Mouse (Mus musculus) yolk sac, embryonic 10.5 days (tissue): Measurements from ENCODE around the gene Akap5.

ENCODE experiments used
- DNase-seq: peaks from one replicate; pipeline ENCODE4 v3.0.0-alpha.2; 2017; ENCODE audit warnings: low spot score

The Akap5 gene

DNA sequence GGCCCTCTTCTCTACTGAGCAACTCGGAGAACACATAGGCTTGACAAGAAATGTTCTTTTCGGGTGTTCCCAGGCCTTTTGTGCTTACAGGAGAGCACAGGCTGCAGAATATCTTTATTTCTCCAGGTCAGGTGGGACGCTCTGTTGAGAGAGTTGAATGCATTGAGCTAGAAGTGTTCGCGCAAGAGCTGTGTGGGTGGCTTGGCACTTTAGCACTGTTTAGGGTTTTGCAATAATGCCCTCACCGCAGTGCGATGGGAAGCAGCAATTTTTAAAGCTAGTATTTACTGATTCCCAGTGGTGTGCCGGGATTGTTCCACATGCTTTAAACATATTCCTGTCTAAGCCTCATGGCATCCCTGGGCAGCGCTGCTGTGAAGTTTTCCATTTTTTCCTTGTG lies 13.5 kb upstream of the Akap5 start:
- DNase-seq = no peak

- DNase-seq = no peak
Observed at GRCm38 (mm10) chr12:76311951-76312350, 12.7 kb upstream of the Akap5 start.

- DNase-seq = peak; percentile 73
Observed at GRCm38 (mm10) chr12:76318282-76319212, 6.1 kb upstream of the Akap5 start.

DNA sequence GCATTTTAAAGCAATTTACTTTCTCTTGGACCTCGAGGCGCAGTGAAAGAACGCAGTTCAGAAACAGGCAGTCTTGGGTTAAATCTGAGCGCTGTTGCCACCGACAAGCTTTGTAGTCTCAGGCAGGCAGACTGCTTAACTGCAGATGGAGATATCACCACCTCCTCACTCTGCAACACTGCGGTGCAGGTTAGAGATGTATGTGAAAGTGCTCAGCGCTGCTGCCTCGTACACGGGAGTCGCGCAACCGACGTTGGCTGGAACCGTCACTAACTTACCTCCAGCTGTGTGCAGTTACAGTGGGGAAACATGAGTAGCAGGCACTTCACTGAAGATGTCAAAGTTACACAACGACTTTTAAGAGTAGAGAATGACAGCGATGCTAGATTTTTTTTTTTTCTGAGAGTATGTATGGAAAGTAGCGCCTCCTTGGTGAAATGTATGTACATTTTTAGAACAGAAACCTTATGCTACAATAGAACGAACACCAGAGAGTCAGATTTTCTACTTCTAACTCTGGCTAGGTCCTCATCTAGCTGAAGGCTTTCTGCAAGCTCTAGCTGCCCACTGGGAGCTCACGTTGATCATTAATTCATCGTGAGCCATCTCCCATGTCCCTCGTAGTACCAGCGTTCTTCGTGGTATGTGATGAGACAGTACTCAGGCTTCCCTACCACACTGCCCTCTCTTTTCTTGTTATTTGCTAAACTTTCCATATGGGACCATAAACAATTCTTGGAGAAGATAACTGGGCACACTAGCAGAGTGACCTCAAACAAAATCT lies 1.9 kb downstream of the Akap5 start:
- no peak for DNase-seq

DNA sequence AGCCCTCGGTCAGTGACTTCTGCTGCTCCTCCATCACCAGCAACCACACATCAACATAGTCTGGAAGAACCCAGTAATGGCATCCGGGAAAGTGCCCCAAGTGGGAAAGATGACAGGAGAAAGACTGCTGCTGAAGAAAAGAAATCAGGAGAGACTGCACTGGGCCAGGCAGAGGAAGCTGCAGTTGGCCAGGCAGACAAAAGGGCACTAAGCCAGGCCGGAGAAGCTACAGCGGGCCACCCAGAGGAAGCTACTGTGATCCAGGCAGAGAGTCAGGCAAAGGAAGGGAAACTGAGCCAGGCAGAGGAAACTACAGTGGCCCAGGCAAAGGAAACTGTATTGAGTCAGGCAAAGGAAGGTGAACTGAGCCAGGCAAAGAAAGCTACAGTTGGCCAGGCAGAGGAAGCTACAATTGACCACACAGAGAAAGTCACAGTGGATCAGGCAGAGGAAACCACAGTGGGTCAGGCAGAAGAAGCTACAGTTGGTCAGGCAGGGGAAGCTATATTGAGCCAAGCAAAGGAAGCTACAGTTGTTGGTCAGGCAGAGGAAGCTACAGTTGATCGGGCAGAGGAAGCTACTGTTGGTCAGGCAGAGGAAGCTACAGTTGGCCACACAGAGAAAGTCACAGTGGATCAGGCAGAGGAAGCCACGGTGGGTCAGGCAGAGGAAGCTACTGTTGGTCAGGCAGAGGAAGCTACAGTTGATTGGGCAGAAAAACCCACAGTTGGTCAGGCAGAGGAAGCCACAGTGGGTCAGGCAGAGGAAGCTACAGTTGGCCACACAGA lies 4.1 kb downstream of the Akap5 start:
- no peak for DNase-seq

DNA sequence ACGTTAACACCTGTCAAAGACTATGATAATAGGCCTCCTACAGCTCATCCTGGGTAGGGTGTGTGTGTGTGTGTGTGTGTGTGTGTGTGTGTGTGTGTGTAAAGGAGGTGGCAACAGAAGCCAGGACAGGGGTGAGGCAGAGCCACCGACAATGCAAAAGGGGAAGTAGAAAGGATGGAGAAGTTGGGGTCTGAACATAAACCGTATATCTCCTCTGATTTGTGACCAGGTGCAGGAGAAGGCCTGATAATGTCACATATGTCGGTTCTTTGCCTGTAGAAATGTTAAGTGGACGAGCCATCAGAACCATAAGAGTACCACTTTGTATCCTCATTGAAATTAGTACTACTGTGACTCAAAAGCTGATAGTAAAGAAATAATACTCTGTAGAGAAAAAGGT lies 9.0 kb downstream of the Akap5 start:
- no peak for DNase-seq

GRCm38 (mm10) chr12:76335641-76336040 lies 10.9 kb downstream of the Akap5 start:
- no peak for DNase-seq

- no peak for DNase-seq
Observed at GRCm38 (mm10) chr12:76336111-76336965, 11.6 kb downstream of the Akap5 start.

DNA sequence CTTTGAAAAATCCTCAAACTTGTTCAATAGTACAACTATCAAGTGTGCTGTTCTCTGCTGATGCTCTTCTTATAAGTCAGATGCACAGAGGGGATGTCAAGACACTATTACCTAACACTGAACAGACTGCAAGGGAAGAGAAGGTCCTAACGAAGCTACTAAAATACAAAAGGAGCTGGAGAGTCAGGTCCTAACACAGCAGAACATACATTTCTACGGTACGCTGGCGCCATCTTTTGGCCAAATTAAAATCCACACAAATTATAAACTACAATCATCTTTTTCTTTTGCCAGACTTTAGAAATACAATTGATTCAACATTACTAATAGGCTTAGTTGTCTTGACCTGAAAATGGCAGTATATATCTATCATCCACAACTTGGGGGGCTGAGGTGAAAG lies 16.4 kb downstream of the Akap5 start:
- DNase-seq = peak; percentile 16

GRCm38 (mm10) chr12:76345759-76346455 lies 21.2 kb downstream of the Akap5 start:
- no peak for DNase-seq

DNA sequence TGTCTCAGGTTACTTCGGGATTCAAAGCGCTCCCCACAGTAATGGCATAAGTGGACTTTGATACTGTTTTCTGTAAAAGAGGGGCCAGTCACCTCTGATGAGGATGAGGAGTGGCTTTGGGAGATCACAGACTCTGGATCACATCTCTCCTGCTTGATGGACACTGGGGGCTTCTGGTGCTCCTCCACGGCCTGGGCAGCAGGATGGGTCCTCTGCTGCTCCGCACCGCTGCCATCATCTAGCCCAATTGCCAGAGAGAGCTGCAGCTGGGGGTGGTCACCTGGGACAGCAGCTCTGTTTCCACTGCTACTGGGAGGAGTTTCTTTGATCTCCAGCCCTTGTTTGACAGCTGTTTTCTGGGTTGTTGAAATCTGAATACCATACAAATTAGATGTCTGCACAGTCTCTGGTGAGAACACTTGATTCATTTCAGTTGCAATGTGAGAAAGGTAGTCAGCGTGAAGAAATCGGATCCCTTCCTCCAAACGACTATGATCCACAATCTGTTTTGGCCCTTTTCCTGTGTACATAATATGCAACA lies 25.1 kb downstream of the Akap5 start:
- DNase-seq = no peak

DNA sequence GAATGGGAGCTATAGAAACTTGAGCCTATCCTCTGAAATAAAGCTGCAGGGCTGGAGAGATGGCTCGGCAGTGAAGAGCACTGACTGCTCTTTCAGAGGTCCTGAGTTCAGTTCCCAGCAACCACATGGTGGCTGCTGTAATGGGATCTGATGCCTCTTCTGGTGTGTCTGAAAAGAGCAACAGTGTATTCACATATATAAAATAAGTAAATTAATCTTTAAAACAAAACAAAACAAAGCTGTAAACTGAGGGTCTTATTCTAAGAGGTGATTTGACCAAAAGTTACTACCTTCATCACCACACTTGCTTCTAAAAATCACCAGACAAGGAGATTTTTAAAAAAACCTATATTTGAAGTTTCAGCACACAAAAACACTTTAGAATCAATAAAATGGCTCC lies 36.2 kb downstream of the Akap5 start:
- DNase-seq = no peak

DNA sequence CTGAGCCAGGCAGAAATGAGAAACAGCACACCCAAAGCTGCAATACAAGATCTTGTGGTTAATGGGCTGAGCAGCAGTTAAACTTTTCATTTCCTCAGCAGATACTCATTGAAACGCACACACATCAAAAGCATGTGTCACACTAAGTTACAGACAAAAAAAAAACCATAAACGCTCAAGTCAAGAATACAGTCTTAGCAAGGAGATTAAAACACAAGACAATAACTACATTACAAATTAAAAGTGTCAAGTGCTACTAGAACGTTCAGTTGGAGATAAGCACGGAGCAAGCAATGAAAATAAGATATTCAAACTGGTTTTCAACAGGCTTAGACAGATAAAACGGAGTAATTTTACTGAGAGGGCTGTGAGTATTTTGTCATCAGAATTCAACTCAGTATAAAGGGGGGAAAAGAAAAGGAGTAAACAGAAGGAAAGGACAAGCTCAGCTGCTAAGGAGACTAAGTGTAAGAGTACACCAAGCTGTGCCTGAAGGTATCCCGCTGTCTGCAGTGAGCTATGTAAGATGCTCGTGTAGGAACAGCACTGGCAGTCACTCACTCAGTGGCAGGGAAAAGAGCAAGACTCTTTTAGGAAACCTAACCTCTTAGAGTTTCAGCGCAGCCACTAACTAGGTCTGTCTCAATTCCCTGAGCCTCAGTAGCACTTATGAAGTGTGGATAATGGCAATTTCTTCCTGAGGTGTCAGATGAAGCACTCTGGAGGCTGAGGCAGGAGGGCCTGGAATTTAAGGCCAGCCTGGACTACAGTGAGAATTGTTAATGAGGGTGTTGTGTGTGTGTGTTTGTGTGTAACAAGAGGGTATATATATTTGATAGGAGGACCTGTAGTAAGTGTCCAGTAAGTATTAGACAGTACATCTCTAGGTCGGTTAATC lies 37.0 kb downstream of the Akap5 start:
- no peak for DNase-seq

DNA sequence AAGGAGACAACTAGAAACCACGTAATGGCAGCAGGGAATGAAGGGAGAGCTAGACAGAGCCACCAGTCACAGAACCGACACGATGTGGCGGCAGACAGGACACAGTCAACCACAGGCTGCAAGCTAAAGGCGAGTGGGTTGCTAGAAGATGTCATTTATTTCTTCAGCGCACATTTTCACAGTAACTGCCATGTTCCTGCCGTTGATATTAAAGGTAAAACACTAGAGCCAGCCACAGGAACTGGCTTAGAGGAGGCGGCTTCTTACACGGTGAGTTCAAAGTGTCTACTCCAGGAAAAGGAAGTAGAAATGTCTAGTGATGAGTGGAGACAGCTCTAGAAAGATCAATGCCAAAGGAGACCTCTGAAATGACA lies 37.6 kb downstream of the Akap5 start:
- DNase-seq = no peak

- no peak for DNase-seq
Observed at GRCm38 (mm10) chr12:76366276-76366675, 41.6 kb downstream of the Akap5 start.

DNA sequence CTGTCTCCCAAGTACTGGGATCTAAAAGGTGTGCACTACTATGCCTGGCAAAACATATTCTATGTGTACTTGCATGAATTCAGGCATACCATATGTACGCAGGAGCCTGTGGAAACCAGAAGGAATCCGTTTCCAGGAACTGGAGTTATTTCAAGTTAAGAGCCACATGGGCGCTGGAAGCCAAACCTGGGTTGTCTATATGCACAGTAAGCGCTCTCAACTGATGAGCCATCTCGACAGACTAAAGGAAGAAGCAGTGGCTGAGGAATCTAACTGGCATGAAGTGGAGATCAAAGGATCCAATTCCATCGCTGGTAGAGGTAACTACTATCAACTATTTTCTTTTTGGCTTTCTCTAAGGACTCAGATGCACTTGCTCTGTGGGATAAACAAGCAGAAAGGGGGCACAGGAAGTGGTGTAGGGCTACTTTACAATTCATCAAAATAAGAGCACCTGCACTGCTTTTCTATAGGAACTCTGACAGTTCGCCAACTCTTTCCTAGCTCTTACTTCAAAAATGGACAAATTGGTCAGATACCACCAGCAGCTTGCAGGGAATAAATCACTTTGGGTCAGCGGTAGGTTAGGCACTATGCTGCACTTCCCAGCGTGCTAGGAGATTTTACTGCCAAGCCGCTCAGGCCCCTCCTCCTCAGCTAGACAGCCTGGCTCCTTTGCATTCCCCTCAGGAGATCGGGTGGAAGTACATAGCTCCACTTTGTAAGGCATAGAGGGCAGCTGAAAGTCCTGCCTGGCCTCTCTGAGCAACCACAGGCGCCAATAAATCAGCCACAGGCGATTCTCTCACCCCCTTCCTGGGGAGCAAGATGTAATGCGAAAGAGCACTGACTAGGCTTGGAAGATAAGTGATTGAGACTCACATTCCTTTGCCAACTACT lies 42.7 kb downstream of the Akap5 start:
- peak; percentile 38 for DNase-seq

- no peak for DNase-seq
Observed at GRCm38 (mm10) chr12:76368201-76368789, 43.6 kb downstream of the Akap5 start.

GRCm38 (mm10) chr12:76368790-76369205 lies 44.1 kb downstream of the Akap5 start:
- DNase-seq = peak; percentile 75
